Mouse (Mus musculus): ENCODE measurements around the gene Narfl.

Narfl gene

GRCm38 (mm10) chr17:25831451-25832281 is 58.1 kb downstream of the Narfl start:
- no peak for DNase-seq

- peak; percentile 98 for DNase-seq
These were observed 59.1 kb downstream of the Narfl start for GRCm38 (mm10) chr17:25832436-25833290.
